Mouse (Mus musculus) C2C12 (cell line): Measurements from ENCODE around the gene Ern1. TPM values are rescaled to one million over a fixed set of nuclear protein-coding genes. Genes with fewer than 3 reads are reported as not detected.
A peak's percentile ranks its signal among the peaks of the same experiment; 100 is the strongest.
"Not testable (repeated sequence)": the region's sequence is repeated elsewhere in the genome, so short reads cannot be mapped to it uniquely, and the experiment has no call there.

Source experiments
- H3K27me3 ChIP-seq: one replicate; pipeline ENCODE4 v1.6.1; 2011; ENCODE audit not compliant: control insufficient read depth, insufficient read depth, insufficient read length
- H3K36me3 ChIP-seq: one replicate; pipeline ENCODE4 v1.6.1; 2011; ENCODE audit not compliant: control insufficient read depth, insufficient read depth
- H3K4me3 ChIP-seq: one replicate; pipeline ENCODE4 v1.5.1; 2011; ENCODE audit warnings: mild to moderate bottlenecking, control low read depth; ENCODE audit not compliant: poor library complexity, insufficient read depth, severe bottlenecking
- H3K79me2 ChIP-seq: one replicate; pipeline ENCODE4 v1.6.1; 2011; ENCODE audit not compliant: control insufficient read depth, insufficient read depth
- H3K79me3 ChIP-seq: one replicate; pipeline ENCODE4 v1.6.1; 2011; ENCODE audit warnings: low read depth, control low read depth
- H3ac ChIP-seq: one replicate; pipeline ENCODE3; 2011; ENCODE audit warnings: low read depth; ENCODE audit not compliant: control insufficient read depth, insufficient read length
- CEBPB ChIP-seq: IDR thresholded peaks from one replicate; pipeline ENCODE4 v1.6.1; 2011; ENCODE audit warnings: low read depth, mild to moderate bottlenecking, control low read depth, moderate library complexity
- CTCF ChIP-seq: IDR thresholded peaks from one replicate; pipeline ENCODE4 v1.5.1; 2011; ENCODE audit not compliant: control insufficient read depth, insufficient read depth, insufficient read length
- FOSL1 ChIP-seq: IDR thresholded peaks from one replicate; pipeline ENCODE4 v1.8.0; 2011; ENCODE audit warnings: mild to moderate bottlenecking, low read length; ENCODE audit not compliant: poor library complexity, insufficient read depth, severe bottlenecking
- MAX ChIP-seq: IDR thresholded peaks from one replicate; pipeline ENCODE4 v1.6.1; 2011; ENCODE audit warnings: mild to moderate bottlenecking, control low read depth
- MYOD1 ChIP-seq: IDR thresholded peaks from one replicate; pipeline ENCODE4 v1.6.1; 2011; ENCODE audit warnings: low read depth; ENCODE audit not compliant: control insufficient read depth, insufficient read length
- MYOG ChIP-seq: IDR thresholded peaks from one replicate; pipeline ENCODE4 v1.6.1; 2011; ENCODE audit not compliant: control insufficient read depth, insufficient read length; ENCODE audit errors: extremely low read depth
- USF1 ChIP-seq: IDR thresholded peaks from one replicate; pipeline ENCODE4 v1.6.1; 2011; ENCODE audit warnings: low read depth, mild to moderate bottlenecking, control low read depth, moderate library complexity
- polyA plus RNA-seq: library from polyadenylated mRNA; unstranded; fragments of >200 nt; fragmentation: generic; extraction: Trizol; gene quantifications from one replicate; pipeline ENCODE4 v1.2.1, GENCODE M21; 2012; ENCODE audit warnings: missing spikeins

Ern1 gene
- polyA plus RNA-seq, 1 experiment, result 6.0 TPM

DNA sequence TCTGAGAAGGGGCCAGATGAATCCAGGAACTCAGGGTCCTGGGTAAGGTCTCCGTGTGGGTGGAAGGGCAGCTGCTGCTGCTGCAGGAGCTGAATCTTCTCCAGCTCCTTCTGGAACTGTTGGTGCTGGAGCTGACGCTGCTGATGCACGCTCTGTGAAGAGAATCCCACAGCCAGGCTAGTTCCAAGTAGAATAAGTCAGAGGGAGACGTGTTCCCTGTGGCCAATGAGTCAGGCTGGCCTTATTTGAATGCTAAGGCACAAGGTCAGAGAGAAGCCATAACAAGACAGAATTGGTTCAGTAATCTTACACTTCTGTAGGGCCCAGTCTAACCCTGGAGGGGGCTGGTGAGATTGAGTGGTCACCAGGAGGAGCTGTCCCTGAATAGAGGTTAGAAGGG, 77.6 kb downstream of the Ern1 start:
- Histone ChIP-seq H3K4me3 (no peak overlapping the region), H3K36me3 (peaks cover 91% of the 10 kb centered on the region), H3K79me2 (no peaks in the 10 kb centered on the region), H3K79me3 (no peaks in the 10 kb centered on the region), H3K27me3 (no peaks in the 10 kb centered on the region), H3ac (no peak overlapping the region)
- no peak for TF ChIP-seq CTCF
- TF ChIP-seq FOSL1, result no peak
- no peak for TF ChIP-seq CEBPB
- no peak for TF ChIP-seq MYOG

- Histone ChIP-seq H3K79me3 (no peaks in the 10 kb centered on the region), H3ac (no peak overlapping the region), H3K79me2 (no peaks in the 10 kb centered on the region), H3K36me3 (peaks cover 61% of the 10 kb centered on the region), H3K4me3 (no peak overlapping the region), H3K27me3 (no peaks in the 10 kb centered on the region)
- TF ChIP-seq CEBPB, result no peak
- TF ChIP-seq MYOD1, result no peak
- TF ChIP-seq MAX, result no peak
- no peak for TF ChIP-seq USF1
- no peak for TF ChIP-seq MYOG
- TF ChIP-seq CTCF, result no peak
- no peak for TF ChIP-seq FOSL1
These were observed 89.2 kb downstream of the Ern1 start for GRCm38 (mm10) chr11:106398481-106398880.

- H3K79me2 ChIP-seq, result no peaks in the 10 kb centered on the region
- H3K4me3 ChIP-seq, result no peak overlapping the region
- no peaks in the 10 kb centered on the region for H3K27me3 ChIP-seq
- TF ChIP-seq MAX (no peak), USF1 (no peak), CEBPB (no peak), FOSL1 (no peak), MYOG (no peak)
- H3ac ChIP-seq, result no peak overlapping the region
- H3K36me3 ChIP-seq, result peaks cover 53% of the 10 kb centered on the region
- H3K79me3 ChIP-seq, result no peaks in the 10 kb centered on the region
These were observed 90.0 kb downstream of the Ern1 start for GRCm38 (mm10) chr11:106397656-106398055.

GRCm38 (mm10) chr11:106394055-106394454, 93.6 kb downstream of the Ern1 start:
- H3K79me3 ChIP-seq, H3ac ChIP-seq, H3K4me3 ChIP-seq, H3K79me2 ChIP-seq, H3K27me3 ChIP-seq: not testable (repeated sequence)
- H3K36me3 ChIP-seq, result peaks cover 21% of the 10 kb centered on the region

DNA sequence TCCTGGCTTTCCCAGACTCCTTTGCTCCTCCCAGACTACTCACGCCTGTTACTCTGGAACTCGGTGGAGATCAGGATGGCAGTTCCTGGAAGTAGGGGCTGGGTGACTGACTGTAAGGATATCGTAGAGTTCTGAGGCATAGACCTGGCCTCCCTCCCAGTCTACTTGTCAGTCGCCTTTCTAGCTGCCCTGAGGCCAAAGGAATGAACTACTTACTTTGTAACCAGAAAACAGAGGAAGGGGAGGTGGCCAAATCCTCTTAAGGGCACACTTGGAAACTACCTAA, 94.4 kb downstream of the Ern1 start:
- TF ChIP-seq CEBPB, result no peak
- TF ChIP-seq MYOG, result no peak
- Histone ChIP-seq H3ac (no peak overlapping the region), H3K79me3 (no peaks in the 10 kb centered on the region), H3K36me3 (peaks cover 13% of the 10 kb centered on the region), H3K79me2 (no peaks in the 10 kb centered on the region), H3K4me3 (no peak overlapping the region), H3K27me3 (no peaks in the 10 kb centered on the region)

- TF ChIP-seq CEBPB (no peak), USF1 (peak; percentile 27)
- Histone ChIP-seq H3K4me3 (no peak overlapping the region), H3K27me3 (no peaks in the 10 kb centered on the region), H3K79me2 (no peaks in the 10 kb centered on the region), H3ac (no peak overlapping the region), H3K79me3 (no peaks in the 10 kb centered on the region), H3K36me3 (peaks cover 8% of the 10 kb centered on the region)
These were observed 94.9 kb downstream of the Ern1 start for GRCm38 (mm10) chr11:106392597-106393330.
